Mouse (Mus musculus) testis, postnatal 14 days (tissue): Measurements from ENCODE around the gene Spats2.
"Not testable (repeated sequence)": the region's sequence is repeated elsewhere in the genome, so short reads cannot be mapped to it uniquely, and the experiment has no call there.

Experiments used
- DNase-seq: peaks from one replicate; pipeline ENCODE4 v3.0.0; 2021; ENCODE audit warnings: low spot score

The Spats2 gene

DNA sequence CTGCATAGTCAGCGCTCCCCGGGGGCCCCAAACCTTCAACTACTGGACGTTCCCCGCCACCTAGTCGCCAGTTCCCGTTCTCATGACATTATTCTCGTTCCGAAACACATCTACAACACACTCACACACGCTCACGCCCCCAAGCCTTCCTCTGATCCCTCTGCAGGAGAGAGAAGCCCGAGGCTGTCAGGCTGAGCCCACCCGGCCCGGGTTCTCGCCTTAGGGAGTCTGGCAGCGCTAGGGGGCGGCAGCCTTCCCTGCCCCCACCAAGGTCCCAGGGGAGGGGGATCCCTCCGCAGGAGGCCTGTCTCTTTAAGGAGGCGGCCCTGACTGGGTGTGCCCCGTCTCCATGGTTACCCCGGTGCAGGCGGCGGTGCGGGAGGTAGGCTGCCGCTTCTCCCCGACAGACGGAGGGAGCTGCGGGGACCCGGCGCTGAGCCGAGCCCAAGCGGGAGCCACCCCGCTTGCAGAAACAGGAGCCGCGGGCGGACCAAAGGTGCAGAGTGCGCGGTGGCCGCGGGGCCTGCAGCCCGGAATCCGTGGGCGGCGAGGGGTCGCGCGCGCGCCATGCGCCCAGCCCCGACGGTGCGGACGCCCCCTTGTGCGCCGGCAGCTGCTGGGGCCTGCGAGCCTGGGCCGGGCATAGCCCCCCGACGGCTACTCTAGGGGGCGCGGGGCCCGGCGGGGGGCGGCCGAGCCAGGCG lies 98.6 kb downstream of the Spats2 start, which contains the start of gene Kcnh3:
TSS of gene Kcnh3 (plus strand) at position 654 of the 704 bp plus-strand sequence.
- peak; percentile 59 for DNase-seq

DNA sequence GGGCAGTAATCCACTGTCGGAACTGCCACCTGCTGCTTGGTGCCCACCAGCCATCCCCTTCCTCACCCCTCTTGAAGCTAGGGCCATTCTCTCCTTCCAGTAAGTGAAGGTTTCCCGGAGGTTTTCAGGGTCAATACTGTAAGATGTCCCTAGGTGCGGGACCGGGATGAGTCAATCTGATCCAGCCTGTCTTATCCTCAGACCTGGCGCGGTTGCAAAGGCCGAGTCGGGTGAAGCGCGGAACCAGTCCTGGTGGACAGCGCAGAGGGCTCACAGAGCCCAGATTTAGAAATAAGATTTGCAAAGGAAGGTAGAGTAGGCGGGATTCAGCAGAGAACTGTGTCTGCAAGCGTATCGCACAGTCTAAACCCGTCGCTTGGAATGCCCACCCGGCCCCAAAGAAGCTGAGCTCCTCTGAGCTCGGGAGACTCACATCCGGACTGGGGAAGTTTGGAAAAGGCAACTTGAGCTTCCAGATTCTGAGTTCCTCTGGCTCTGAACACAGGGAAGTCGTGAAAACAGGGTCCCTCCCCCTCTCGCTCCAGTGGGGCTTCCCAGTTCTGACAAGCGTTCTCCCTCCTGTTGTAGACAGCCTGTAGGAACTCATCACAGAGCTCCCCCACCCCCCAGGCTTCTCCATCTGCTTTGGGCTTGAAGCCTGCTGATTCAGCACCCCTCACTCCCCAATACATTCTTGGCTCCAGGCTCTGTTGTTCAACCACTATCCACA lies 99.5 kb downstream of the Spats2 start:
- DNase-seq: no peak

DNA sequence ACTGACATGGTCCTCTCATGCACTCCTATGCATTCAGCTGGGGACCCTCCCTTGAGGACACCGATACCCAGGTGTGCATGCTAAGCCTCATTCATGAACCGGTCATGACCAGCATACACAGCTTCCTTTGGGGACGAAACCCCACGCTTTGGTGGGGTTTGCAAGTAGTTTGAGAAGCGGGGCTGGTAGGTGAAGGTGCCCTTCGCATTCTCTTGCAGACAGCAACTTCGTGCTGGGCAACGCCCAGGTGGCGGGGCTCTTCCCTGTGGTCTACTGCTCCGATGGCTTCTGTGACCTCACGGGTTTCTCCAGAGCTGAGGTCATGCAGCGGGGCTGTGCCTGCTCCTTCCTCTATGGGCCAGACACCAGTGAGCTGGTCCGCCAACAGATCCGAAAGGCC lies 100.4 kb downstream of the Spats2 start:
- no peak for DNase-seq

DNA sequence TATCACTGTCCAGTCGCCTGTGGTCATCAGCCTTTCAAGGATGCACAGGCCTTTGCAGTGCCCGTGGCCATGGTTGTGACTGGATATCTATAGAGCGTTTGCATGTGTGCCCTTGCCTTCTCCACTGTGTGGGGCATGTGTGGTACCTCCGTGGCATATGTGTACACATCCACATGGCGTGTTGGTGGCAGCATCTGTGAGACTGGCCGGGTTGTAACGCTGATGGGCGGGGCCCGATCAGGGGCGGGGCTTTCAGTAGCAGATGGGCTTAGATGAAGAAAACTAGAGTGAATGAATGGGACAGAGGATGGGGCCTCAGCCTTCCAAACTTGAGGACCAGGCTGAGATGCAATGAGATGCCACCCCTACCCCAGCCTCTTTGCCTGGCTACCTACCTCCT lies 106.3 kb downstream of the Spats2 start:
- DNase-seq: no peak

DNA sequence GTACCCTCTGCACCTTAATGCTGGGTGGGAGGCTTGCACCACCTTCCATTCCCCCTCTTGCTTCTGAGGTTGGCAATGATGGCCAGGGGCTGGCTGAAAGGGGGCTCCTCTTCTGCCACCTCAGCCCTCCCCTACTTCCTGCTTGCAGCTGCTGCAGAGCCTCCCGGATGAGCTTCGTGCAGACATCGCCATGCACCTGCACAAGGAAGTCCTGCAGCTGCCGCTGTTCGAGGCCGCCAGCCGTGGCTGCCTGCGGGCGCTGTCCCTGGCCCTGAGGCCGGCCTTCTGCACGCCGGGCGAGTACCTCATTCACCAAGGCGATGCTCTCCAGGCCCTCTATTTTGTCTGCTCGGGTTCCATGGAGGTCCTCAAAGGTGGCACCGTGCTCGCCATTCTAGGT lies 108.0 kb downstream of the Spats2 start:
- DNase-seq: no peak

DNA sequence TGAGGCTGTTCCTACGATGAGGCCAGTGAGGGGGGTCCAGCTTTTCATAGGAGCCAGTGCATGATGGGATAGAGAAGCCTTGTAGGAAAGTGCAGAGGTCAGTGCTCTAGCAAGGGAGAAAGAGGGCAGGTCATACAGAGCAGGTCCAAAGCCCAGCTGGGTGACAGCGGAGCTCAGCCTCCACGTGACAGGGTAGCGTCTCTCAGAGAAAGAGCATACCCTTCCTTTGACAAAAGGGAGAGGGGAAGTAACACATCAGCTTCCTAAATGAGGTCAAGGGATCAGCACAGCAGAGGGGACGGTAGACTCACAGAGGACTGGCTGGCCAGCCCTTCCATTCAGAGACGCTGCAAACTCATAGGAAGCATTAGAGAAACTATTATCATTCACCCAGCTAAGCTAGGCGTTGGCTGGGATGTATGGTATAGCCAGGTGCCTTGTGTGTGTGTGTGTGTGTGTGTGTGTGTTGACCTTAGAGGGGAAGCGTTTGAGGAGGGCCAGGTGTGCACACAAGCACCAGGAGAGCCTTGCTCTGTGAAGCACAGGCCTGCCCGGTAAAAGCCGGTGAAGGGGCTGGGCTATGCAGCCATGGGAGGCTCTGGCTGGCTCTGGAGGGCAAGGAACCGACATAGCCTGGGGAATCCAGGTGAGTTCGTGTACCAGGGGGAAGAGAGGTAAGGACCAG lies 108.8 kb downstream of the Spats2 start:
- DNase-seq: no peak

DNA sequence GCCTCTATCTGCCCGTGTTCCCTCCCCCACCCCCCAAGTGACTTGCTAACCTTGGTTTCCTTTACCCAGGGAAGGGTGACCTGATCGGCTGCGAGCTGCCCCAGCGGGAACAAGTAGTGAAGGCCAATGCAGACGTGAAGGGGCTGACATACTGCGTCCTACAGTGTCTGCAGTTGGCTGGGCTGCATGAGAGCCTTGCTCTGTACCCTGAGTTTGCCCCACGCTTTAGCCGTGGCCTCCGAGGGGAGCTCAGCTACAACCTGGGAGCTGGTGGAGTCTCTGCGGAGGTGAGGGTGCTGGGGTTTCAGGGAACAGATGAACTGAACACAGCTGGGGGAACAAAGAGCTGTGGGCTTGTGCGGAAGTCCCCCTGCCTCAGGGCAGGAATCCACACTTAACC lies 112.3 kb downstream of the Spats2 start:
- no peak for DNase-seq

DNA sequence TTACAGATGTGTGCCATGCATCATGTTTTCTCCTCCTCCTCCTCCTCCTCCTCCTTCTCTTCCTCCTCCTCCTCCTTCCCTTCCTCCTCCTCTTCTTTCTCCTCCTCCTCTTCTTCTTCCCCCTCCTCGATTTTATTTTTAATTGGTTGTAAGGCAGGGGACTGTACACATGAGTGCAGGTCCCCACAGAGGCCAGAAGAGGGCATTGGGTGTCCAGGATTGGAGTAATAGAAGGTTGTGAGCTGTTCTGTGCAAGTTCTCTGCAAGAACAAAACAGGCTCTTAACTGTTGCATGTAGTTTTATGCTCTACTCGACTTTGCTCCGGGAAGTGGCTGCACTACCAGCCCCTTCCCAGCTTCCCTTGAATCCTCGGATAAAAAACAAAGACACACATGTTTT lies 114.4 kb downstream of the Spats2 start:
- DNase-seq: no peak

DNA sequence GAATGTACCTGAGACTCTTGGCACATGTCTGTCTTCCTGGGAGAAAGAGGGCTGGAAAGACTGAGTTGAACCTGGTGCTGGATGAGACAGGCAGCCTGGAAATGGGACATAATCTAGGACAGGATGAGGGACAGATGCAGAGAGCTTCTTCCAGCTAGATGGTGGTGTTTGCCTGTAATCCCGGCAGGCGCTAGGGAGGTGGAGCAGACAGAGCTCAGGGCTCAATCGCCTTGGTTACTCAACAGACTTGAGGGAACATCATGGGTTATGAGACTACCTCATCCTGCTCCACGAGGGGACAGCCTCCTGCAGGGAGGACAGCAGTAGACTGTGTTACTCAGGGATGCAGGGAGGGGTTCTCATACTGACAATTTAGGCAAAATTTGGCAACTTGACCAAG lies 115.5 kb downstream of the Spats2 start:
- DNase-seq: no peak

DNA sequence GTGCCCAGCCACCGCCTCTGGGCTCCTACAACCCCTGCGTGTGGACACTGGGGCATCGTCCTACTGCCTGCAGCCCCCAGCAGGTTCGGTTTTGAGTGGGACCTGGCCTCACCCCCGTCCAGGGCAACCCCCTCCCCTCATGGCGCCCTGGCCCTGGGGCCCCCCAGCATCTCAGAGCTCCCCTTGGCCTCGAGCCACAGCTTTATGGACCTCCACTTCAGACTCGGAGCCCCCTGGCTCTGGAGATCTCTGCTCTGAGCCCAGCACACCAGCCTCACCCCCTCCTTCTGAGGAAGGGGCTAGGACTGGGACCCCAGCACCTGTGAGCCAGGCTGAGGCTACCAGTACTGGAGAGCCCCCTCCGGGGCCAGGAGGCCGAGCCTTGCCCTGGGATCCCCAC lies 116.3 kb downstream of the Spats2 start:
- no peak for DNase-seq

DNA sequence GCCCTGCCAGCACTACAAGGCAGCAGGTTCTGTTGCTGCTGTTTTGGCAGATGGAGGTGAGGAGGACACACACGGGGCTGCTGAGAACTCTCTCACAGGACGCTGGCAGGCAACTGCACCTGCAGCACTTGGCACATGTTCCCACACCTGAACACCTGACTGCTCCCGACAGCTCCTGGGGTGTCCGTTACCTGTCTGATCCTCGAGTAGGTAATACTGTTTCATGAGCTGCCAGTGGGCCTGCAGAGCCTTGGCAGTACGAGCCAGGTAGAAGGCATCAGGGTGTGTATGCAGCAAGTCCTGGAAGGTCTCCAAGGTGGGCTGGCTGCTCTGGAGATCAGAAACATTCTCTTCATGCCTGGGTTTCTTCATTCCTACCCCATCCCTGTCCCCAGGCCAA lies 121.0 kb downstream of the Spats2 start:
- not testable (repeated sequence) for DNase-seq

DNA sequence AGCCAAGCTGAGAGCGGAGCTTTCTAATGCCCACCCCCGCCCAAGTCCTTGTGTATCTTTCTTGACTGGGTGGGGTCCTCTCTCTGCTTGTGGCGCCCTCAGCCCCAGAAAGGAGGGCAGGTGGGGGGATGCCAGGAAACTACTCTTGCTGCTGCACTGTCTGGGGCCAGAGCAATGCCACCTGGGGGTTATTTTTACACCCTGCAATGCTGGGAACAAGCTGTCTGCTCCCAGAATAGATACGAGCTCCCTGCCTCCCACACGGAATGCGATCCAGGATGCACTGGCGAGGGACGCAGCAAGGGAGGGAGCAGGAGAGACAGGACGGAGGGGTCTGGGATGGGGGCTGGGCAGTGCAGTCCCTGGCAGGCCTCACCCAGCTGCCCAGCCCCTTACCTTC lies 123.3 kb downstream of the Spats2 start:
- peak; percentile 53 for DNase-seq

DNA sequence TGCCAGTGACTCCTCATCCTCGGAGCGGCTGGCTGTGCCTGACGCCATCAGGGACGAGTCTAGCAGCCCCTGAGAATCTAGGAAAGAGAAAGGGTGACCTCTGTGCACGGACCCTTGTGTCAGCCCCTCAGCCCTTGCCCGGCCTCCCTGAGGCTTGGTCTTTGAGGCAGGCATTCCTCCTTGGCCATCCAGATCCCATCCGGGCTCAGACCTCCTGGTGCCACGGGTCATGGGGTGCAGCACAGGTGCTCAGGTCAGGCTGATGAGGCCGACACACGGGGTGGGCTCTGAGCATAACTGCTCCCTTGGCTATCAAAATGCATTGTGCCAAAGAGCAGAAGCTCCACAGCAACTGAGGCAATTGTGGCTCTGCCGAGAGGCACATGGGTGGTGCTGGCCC lies 124.2 kb downstream of the Spats2 start:
- no peak for DNase-seq

DNA sequence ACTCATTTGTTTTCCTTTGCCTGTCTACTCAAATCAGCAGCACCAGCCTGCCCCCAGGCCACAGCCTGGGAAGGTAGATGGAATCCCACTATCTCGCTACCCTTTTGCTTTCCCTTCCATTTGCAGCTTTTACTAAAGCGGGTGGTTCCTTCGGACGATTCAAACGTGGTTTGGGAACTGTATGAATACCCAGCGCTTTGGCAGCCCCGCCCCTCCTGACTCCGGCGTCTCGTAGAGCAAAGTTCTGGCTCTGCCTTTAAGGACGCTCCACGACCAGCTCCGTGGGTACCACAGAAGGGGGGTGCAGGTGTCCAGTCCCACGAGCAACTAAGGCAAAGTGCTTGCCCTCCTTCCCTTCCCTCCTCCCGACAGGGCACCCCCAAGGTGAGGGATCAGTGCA lies 125.4 kb downstream of the Spats2 start:
- DNase-seq: not testable (repeated sequence)

DNA sequence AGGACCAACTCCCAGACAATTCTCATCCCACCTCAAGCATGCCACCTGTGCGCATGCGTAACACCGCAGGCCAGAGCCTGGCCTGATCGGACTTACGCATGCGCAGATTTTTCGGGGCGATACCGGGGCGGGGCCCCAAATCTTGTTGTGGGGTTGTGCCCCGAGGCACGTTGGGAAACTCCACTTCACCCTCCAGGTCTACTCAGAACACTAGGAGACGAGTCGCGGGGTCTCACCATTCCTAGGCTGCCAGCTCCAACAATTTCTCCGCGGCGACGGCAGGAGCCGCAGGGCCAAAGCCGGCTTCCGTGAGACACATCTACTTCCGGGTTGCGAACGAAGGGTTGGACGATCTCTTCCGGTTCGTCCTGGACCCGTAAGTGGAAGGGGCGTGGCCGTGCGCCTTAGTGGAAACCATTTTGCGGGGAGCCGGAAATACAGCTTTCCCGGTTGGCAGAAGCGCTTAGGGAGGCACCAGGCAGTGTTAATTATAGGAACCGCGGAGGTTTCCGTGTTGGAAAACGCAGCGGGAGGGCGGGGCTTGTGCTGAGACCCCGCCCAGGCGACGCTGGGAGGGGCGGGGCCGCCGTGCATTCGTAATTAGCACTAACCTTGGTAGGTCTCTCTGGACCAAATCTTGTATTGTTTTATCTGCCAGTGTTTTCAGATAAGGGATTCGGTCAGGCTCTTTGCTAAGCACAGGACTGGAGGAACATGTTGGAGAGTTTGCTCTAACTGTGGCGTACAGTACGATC lies 126.1 kb downstream of the Spats2 start, which contains the start of gene Mcrs1:
TSS of gene Mcrs1 (minus strand) at position 336 of the 755 bp plus-strand sequence.
- peak; percentile 97 for DNase-seq

DNA sequence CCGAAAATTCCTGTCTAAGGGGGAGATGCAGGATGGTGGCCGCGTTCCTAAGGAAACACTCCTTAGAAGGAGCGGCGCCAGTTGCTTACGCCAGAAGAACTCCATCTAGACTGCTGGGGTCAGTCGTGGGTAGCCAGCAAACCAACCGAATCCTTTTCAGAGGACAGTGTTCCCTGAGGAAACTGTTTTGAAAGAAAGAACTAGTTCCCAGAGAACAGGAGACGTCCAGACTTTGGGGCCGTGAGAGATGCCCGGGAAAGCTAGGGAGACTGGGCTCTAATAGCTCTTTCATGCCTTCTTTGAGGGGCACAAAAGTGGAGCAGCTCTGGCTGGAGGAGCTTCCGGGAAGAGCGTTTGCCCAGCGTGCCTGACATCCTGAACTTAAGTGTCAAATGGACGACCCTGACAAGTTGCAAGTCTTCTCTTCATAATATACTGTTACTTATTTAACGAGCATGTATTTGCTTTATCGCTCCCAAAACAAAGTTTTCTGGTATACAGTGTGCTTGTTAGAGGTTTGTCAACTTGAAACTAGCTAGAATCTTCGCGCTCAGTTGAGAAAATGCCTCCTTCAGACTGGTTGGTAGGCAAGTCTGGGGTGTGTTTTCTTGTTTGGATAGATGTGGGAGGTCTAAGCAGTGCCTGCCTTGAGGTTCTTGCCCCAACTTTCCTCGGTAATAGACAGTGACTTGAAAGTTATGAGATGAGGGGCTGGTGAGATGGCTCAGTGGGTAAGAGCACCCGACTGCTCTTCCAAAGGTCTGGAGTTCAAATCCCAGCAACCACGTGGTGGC lies 126.9 kb downstream of the Spats2 start:
- no peak for DNase-seq

DNA sequence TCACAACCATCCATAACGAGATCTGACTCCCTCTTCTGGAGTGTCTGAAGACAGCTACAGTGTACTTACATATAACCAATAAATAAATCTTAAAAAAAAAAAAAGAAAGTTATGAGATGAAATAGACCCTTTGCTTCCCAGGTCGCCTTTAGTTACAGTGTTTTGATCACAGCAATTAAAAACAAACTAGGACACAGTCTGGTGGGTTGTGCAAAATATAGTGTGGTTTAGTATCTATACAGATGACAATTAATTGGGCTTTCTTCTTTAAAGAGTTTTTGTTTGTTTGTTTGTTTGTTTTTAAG lies 127.4 kb downstream of the Spats2 start:
- not testable (repeated sequence) for DNase-seq

DNA sequence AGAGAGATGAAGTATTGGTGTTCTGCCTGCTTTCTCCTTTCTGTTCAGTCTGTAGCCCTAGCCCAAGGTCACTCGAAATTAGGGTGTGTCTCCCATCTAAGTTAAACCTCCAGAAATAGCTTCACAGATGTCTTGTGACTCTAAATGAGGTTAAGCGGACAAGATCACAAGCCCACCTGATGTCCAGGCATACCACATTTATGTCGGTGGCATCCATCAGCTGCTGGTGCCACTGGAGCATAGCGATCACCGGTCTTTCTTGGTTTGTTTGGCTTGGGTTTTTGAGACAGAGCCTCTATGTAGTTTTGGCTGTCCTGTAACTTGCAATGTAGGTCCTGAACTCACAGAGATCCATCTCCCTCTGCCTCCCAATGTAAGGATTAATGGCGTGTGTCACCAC lies 128.1 kb downstream of the Spats2 start:
- no peak for DNase-seq

DNA sequence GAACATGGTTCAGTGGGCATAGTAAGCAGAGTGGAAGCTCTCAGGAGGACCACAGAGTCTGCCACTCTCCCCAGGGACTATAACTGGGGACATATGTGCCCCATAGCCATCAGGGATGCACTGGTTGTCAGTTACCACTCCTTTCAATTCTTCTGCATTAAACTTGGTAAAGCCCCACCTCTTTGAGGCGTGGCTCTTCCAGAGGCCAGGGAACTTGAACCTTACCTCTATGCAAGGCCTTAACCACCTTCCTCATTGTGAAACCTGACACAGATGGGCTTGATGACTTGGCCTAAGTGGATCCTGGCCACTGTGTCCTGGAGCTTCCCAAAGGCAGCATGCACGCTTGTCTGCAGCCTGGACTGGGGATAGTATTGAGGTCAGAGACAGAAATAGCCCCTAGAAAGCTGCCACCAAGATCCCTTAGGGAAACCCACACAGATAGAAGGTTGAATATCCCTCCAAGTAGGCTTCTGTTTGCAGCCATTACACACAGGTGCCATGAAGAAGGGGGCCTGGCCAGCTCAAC lies 128.8 kb downstream of the Spats2 start:
- no peak for DNase-seq

DNA sequence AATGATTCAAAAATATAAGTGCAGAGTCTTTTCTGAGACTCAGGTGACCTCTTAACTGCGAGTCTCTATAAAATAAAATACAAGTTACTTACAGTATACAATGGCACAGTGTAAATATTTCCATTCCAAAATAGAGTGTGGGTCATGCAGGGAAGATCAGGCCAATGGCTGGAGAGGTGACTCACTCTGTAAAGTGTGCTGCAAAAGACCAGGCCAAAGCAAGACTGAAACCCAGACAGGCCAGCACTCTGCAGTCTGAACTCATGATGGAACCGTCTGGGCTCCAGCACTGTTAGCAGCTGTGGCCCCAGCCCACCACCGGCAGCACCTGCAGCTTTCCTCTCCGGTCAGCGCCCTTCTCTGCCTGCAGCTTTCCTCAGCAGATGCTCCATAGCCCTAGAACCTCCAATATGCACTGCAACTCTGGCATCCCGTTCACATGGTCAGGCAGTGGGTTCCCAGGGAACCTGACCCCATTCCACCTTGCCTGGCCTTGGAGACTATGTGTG lies 129.6 kb downstream of the Spats2 start:
- DNase-seq: no peak

DNA sequence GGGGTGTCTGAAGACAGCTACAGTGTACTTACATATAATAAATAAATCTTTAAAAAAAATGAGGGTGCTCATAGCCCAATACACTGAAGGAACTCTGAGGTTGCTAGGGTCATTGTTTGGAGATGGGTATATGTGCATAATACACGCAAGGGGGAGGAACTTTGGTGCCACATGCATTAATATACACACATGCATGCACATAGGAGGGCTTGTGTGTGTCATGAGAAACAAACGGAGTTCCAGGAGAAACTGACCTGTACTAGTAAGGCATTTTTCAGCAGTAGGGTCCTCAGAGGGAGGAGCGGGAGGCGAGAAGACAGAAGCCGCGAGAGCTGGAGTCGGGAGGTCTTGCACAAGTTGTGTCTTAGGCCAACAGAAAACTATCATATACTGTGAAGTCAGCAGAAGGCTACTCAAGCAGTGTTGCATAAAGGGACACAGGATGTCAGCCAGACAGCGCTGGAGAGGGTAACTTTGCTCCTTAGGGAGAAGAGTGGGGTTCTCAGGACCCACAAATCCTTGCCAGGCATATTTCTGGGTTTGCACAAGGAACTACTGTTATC lies 133.5 kb downstream of the Spats2 start:
- no peak for DNase-seq
